Mouse (Mus musculus): Measurements from ENCODE around the gene Commd7.

Commd7 gene

GRCm38 (mm10) chr2:153622449-153622848, 10.1 kb downstream of the Commd7 start:
- DNase-seq (ENCODE audit: inconsistent ontology term), result no peak

GRCm38 (mm10) chr2:153618889-153619288, 13.7 kb downstream of the Commd7 start:
- no peak for DNase-seq (ENCODE audit: inconsistent ontology term)

GRCm38 (mm10) chr2:153618439-153618838, 14.1 kb downstream of the Commd7 start:
- no peak for DNase-seq (ENCODE audit: inconsistent ontology term)

- DNase-seq (ENCODE audit: inconsistent ontology term), result no peak
Measured at GRCm38 (mm10) chr2:153616893-153617292, 15.7 kb downstream of the Commd7 start.

GRCm38 (mm10) chr2:153612594-153613281, 19.8 kb downstream of the Commd7 start:
- no peak for DNase-seq (ENCODE audit: inconsistent ontology term)

- no peak for DNase-seq (ENCODE audit: inconsistent ontology term)
Measured at GRCm38 (mm10) chr2:153611743-153612142, 20.8 kb downstream of the Commd7 start.

GRCm38 (mm10) chr2:153611241-153611630, 21.3 kb downstream of the Commd7 start:
- DNase-seq (ENCODE audit: inconsistent ontology term), result no peak

GRCm38 (mm10) chr2:153610426-153611240, 21.9 kb downstream of the Commd7 start:
- DNase-seq (ENCODE audit: inconsistent ontology term), result no peak

- peak; percentile 92 for DNase-seq (ENCODE audit: inconsistent ontology term)
Measured at GRCm38 (mm10) chr2:153609548-153609947, 23.0 kb downstream of the Commd7 start.

- DNase-seq (ENCODE audit: inconsistent ontology term), result no peak
Measured at GRCm38 (mm10) chr2:153609058-153609457, 23.5 kb downstream of the Commd7 start.

- no peak for DNase-seq (ENCODE audit: inconsistent ontology term)
Measured at GRCm38 (mm10) chr2:153607870-153608515, 24.6 kb downstream of the Commd7 start.

- no peak for DNase-seq (ENCODE audit: inconsistent ontology term)
Measured at GRCm38 (mm10) chr2:153606421-153606820, 26.2 kb downstream of the Commd7 start.

GRCm38 (mm10) chr2:153603724-153604123, 28.9 kb downstream of the Commd7 start:
- DNase-seq (ENCODE audit: inconsistent ontology term), result no peak

- peak; percentile 56 for DNase-seq (ENCODE audit: inconsistent ontology term)
Measured at GRCm38 (mm10) chr2:153600667-153601648, 31.6 kb downstream of the Commd7 start.

- peak; percentile 58 for DNase-seq (ENCODE audit: inconsistent ontology term)
Measured at GRCm38 (mm10) chr2:153600021-153600666, 32.4 kb downstream of the Commd7 start.

- DNase-seq (ENCODE audit: inconsistent ontology term), result no peak
Measured at GRCm38 (mm10) chr2:153597626-153598025, 35.0 kb downstream of the Commd7 start.

GRCm38 (mm10) chr2:153597014-153597413, 35.6 kb downstream of the Commd7 start:
- no peak for DNase-seq (ENCODE audit: inconsistent ontology term)

- DNase-seq (ENCODE audit: inconsistent ontology term), result no peak
Measured at GRCm38 (mm10) chr2:153594998-153595397, 37.6 kb downstream of the Commd7 start.

- no peak for DNase-seq (ENCODE audit: inconsistent ontology term)
Measured at GRCm38 (mm10) chr2:153593186-153593585, 39.4 kb downstream of the Commd7 start.

GRCm38 (mm10) chr2:153592056-153593014, 40.2 kb downstream of the Commd7 start:
- DNase-seq (ENCODE audit: inconsistent ontology term), result peak; percentile 81
